Mouse (Mus musculus) kidney, adult 2 months (tissue): Measurements from ENCODE around the gene Fam180a.

Experiments used
- CTCF ChIP-seq: fragments of 200-500 bp; conservative IDR thresholded peaks from 2 replicates; pipeline ENCODE4 v1.5.1; 2011; ENCODE audit warnings: low read depth, mild to moderate bottlenecking, control low read depth, low read length, moderate library complexity, mixed read lengths; ENCODE audit not compliant: insufficient read depth, insufficient read length
- POLR2A ChIP-seq: fragments of 200-500 bp; IDR thresholded peaks from one replicate; pipeline ENCODE4 v1.6.1; 2011; ENCODE audit warnings: low read depth, low read length, control low read depth

GRCm38 (mm10) chr6:35288920-35289319, 37.0 kb downstream of the Fam180a start:
- TF ChIP-seq CTCF (no peak), POLR2A (no peak)
